Mouse (Mus musculus): ENCODE results near the gene Rnf181. TPM values are rescaled to one million over a fixed set of nuclear protein-coding genes. Genes with fewer than 3 reads are reported as not detected.

Rnf181 gene
- total RNA-seq, 2 experiments from 2014 or later: 70.4 to 73.7 TPM

DNA sequence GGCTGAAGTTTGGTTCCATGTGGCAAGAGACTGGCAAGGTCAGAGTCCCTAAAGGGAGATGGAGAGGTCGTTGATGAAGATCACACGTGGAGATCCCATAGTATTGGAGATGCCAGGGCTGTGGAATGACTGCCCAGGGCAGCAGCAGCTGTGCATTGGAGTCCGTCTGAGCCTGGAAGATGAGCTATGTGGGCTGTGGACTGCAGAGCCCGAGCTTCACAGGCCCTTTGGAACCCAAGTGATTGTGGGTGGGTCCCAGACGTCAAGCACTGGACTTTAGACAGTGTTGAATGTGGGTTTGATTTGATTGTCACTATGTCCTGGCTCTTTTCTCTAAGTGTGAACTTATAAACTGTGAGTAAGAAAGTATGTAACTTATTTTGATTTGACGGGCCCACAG lies 1.8 kb downstream of the Rnf181 start:
- DNase-seq (ENCODE audit: low spot score in 2 of 2): no peak
- intact Hi-C loops (cut with DNase I): loop anchor here (5.0 kb wide), 2 partner anchors 42 to 172 kb away; no protein-coding TSS in a partner anchor

DNA sequence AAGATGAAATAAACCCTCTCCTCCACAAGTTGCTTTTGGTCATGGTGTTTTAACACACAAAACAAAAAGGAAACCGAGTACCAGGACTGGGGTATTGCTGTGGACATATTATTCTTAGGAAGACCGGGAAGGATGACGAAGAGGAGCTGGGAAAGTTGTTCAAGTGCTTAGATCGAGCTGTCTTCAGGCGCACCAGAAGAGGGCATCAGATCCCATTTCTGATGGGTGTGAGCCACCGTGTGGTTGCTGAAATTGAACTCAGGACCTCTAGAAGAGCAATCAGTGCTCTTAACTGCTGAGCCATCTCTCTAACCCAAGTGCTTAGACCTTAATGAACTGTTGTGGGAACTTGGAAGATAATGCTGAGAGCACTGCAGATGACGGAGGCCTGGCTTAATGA lies 2.7 kb downstream of the Rnf181 start:
- no peak for DNase-seq (ENCODE audit: low spot score in 2 of 2)
- intact Hi-C loops (cut with DNase I): loop anchor here (5.0 kb wide), 2 partner anchors 43 to 173 kb away; no protein-coding TSS in a partner anchor

DNA sequence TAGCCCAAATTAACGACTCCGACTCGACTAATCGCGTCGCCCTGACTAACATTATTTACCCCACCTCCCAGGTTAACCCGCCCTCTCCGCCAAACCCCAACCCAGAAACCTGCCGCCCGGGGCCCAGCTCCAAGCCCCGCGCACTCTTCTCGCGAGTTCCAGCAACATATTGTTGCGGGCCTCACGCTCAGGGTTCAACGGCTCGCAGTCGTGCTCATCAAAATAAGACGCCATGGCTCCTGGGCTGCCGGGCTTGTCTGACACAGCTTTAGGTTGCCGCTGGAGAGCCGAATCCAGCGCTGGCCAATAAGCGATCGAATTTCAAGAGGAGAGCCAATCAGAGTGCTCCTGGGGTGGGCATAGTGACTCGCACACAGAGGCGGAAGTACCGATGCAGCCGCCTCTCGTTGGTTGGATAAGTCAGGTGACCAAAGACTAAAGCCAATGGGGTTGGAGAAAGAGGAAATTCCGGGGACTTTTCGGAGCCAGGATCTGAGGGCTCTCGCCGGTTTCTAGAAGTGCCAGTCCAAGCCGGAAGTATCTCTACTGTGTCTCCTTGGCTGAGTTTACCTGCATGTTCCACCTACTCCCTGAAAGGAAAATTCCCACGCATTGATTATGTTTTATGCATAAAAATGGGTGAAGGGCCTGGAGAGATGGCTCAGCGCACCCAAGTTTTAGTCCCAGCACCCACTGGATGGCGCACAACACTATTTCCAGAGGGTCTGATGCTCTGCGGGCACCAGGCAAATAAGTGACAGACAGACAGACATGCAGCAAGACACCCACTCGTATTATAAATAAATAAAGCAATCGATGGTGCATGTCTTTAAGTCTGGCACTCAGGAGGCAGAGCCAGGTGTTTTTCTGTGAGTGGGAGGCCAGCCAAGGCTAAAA lies 4.4 kb downstream of the Rnf181 start:
- DNase-seq (ENCODE audit: low spot score in 2 of 2): peak; percentile 95 to 99
- intact Hi-C loops (cut with DNase I): loop anchor here (5.0 kb wide), 2 partner anchors 45 to 175 kb away; no protein-coding TSS in a partner anchor

DNA sequence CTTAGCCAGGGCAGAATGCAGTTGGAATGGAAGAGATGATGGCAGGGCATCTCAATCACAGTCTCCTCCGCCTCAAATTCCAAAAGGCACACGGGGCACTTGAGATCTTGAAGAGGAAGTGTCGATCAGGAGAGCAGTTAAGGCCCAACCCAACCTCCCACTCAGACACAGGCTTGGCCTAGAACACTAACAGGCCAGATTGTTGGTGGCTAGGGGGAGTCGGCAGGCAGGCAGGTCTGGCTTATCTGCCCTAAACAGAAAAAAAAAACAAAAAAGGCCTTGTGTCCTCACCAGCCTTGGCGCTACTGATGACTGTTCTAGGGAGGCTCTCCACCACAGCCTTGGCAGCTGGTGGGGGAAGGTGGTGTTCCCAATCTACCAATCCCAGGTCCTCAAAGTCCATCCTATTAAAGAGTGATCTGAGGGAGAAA lies 5.6 kb downstream of the Rnf181 start:
- DNase-seq (ENCODE audit: low spot score in 2 of 2): no peak
- intact Hi-C loops (cut with DNase I): loop anchor here (5.0 kb wide), 2 partner anchors 46 to 176 kb away; no protein-coding TSS in a partner anchor

DNA sequence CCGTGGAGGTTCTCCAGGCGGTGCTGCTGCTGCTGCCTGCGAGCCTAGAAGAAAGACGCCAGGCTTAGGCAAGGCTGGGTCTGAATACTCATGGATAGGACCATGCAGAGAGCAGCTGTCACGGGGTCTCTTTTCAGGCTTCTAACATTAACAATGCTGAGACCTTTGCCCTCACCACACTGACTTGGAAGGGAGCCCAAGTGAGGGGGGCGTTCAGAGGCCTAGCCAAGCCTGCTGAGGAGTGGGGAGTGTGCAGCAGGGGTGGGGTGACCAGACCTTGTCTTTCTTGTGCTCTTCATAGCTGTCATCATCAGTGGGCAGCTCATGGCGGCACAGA lies 6.2 kb downstream of the Rnf181 start:
- intact Hi-C loops (cut with DNase I): loop anchor here (5.0 kb wide), 2 partner anchors 47 to 177 kb away; no protein-coding TSS in a partner anchor
- no peak for DNase-seq (ENCODE audit: low spot score in 2 of 2)

DNA sequence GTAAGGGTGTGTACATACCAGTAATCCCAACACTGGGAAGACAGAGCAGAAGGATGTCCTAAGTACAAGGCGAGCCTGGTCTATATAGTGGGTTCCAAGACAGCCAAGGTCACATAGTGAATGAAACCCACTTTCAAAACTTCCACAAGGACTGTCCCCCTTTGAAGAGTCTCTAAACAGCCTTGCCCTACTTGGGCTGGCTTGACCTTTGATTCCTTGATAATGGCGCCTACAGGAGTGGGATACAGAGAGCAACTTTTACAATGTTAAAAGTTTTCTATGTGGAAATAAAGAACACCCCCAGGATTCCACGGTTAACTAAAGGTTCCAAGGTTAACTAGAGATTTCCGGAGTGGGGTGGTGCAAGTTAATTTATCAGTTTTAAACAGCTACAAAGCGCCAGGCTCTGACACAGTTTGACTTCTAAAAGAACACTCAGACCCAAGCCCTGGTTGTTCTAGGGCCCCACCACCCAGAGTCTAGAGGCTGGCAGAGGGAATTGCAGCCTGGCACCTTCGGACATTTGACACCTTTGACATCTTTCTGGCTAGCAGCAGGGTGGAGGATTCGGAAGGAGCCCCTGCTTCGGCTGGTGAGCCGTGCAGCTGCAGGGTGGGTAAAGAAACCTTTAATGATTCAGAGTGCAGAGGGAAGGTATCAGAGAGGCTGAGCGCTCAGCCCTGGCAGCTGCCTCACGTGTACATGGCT lies 6.7 kb downstream of the Rnf181 start:
- intact Hi-C loops (cut with DNase I): loop anchor here (5.0 kb wide), 2 partner anchors 47 to 177 kb away; no protein-coding TSS in a partner anchor
- no peak for DNase-seq (ENCODE audit: low spot score in 2 of 2)

DNA sequence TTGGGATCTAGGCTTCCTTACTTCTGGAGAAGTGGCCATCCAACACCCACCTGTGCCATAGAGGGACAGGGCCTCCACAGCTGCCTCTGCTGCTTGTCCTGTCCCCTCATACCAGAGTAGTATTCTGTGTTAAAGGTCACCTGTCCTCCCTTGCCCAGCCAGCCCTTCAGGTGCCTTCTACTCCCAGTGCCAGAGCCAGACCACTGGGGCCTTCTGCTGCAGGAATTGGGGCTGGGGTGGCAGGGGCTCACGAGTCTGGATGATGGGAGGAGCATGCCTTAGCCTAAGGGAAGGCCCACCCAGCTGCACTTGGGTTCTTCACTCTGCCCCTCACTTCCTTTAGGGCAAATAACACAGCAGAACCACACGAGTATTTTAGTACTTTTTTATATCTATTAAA lies 7.4 kb downstream of the Rnf181 start:
- DNase-seq (ENCODE audit: low spot score in 2 of 2): no peak
- intact Hi-C loops (cut with DNase I): no loop called here

DNA sequence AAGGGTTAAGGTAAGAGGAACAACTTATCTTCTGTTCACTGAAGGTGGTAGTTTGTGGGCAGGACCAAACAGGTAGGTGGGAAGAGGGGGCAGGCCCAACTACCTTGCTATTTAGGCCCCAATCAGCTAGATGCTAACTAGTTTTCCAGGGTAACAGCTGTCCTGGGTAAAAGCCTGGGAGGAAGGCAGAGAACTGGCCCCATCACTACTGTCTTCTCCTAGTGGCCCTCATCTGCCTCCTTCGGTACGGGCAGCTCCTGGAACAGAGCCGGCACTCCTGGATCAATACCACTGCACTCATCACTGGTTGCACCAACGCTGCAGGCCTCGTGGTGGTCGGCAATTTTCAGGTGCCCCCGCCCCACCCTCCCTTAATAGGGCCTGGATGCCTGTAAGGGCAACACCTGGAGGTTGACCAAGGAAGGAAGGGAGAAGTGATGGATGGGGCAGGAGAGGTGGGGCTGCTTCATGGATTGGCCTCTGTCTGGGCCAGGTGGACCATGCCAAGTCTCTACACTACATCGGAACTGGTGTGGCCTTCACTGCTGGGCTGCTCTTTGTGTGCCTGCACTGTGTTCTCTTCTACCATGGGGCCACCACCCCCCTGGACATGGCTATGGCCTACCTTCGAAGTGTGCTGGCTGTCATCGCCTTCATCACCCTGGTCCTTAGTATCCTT lies 8.5 kb downstream of the Rnf181 start:
- intact Hi-C loops (cut with DNase I): no loop called here

DNA sequence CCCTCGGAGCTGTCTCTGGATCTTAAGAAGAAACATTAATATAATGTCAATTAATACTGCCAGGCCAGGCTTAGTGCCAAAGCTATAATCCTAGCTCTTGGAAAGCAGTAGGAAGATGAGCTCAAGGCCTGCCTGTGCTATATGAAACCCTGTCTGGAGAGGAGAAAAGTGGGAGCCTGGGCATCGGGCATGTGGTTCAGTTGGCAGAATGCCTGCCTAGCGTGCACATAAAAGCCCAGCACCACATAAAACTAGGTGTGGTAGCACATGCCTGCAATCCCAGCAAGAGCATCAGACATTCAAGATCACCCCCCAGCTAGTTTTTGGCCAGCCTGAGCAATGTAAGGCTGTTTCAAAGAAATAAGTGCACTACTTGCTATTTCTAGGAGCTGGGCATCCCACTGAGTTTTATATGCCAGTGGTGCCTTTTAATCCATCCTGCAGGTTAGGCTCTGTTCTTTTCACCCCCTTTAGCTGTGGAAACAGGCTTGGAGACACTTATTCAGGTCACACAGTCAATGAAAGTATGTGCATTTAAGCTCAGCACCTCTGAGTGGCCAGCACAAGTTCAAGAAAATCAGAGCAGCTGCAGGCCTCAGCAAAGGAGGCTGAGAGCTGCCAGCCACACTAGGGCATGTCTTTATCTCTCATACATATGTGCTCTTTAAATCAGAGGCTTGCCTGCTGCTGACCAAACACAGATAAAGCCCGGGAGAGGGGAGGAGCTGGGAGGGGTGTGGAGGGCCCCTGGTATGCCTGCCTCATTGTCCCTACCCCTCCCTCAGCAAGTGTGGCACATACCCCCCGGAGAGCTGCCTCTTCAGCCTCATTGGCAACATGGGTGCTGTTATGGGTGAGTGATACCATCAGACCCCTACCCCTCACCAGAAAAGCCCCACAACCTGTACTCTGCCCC lies 9.3 kb downstream of the Rnf181 start:
- no peak for DNase-seq (ENCODE audit: low spot score in 2 of 2)

More for the DNA sequence above, 8.5 kb downstream of the Rnf181 start:
- DNase-seq (ENCODE audit: low spot score in 2 of 2): no peak

DNA sequence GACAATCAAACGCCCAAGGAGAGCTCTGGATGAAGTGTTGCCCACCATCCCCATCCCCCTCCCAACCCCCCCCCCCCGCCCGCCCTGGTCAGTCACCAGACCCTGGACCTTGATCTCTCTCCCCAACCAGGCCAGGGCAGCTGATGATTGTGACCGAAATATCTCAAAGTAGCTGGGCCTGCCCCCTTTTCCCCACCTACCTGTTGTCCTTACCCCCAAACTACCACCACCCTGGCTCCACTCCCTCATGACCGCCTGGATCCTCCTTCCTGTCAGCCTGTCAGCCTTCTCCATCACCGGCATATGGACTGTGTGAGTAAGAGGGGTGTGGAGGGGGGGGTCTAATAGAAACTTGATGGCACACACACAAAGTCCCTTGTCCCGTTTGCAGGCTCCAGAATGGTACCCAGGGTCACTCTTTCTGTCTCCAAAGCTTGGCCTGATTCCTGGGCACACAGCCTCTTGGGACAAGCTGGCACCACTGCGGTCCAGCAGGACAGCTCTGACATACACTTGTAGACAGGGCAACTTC lies 10.7 kb downstream of the Rnf181 start:
- intact Hi-C loops (cut with DNase I): no loop called here
- no peak for DNase-seq (ENCODE audit: low spot score in 2 of 2)

More for the DNA sequence above, 9.3 kb downstream of the Rnf181 start:
- intact Hi-C loops (cut with DNase I): no loop called here

DNA sequence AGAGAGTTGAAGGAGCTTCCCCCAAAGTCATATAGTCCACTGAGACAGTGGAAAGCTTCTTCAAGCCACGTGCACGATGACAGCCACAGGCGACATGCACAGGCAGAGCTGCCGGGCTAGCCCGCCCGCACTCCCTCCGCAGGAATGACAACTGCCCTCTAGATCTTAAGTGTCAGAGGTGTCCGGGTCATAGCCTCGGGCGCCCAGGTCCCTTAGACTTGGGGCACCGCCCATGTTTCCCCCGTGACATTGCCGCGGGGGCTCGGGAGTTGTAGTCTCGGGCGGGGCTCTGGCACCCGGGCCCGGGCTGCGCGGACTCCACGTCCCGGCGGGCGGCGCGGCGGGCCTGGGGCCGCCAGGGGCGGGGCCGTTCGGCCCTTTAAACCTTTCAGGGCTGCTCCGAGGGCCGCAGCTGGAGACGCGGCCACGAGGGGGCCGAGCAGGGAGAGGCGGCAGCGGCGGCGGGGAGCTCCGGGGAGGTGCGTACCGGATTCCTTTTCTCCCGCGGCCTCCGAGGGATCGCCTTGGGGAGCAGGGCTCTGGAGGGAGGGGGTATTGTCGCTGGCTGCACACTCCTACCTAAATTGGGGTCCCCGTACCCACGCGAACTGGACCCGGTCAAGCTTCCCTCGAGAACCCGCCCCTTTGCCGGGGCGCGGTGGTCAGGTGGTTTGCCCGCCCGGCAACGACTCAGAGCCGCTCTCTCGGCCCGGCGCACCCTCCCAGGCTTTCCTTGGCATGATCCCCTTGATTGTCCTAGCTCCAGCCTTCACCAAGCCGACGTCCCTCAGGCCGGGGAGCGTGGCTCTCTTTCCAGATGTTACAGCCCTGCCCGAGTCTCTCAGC lies 11.5 kb downstream of the Rnf181 start, which contains the start of gene Tmem150a:
Tmem150a (plus strand) TSS at position 382 of the 846 bp plus-strand sequence.
- intact Hi-C loops (cut with DNase I): no loop called here
- peak; percentile 65 to 73 for DNase-seq (ENCODE audit: low spot score in 2 of 2)

DNA sequence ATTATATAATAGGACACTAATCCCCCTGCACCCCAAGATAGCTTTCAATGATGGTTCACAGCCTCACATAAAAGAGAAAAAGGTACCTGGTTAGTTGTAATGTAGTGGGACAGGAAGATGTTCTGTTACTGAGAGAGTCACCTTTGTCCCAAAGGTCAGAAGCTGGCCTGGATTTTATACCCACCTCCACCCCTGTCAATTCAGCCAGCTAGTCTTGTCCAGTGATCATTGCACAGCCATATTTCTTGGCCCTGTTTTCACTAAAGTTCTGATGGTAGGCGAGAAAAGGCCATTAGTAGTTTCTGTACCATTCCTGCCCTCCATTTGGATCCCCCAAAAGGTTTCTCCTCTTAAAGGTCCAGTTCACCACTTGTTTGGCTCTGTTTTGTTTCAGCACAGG lies 12.7 kb downstream of the Rnf181 start:
- DNase-seq (ENCODE audit: low spot score in 2 of 2): no peak
- intact Hi-C loops (cut with DNase I): no loop called here

DNA sequence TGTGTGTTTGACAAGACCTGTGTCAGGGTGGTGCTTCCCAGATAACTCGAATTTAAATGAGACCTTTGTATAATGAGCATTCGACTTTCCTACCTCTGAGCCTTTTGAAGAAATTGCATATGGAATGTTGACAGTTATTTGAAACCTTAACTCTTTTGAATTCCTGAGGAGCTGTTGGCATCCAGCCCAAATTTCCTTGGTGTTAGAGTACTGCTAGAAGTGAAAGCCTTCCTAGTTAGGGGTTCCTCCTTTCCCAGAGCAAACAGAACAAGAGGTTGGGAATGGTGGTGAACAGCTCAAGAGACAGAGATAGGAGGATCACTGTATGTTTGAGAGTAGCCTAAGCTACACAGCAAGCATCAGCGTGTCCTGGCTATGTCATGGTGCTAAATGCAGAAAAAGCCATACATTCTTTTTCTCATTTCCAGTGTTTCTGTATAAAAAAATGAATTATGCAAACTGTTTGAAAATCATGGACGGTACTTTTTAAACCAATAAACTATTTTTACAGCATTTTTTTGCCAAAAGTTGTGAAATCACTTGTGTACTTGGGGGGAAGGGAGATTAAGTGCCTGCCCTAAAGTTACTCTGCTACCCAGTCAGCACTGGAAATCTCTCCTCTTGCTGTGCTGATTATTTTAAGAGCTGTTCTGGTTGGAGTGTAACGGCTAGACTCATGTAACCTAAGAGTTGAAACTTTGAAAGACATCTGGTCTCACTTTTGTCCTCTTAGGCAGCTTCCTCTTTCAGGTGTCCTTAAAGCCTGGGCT lies 13.9 kb downstream of the Rnf181 start:
- no peak for DNase-seq (ENCODE audit: low spot score in 2 of 2)
- intact Hi-C loops (cut with DNase I): no loop called here

DNA sequence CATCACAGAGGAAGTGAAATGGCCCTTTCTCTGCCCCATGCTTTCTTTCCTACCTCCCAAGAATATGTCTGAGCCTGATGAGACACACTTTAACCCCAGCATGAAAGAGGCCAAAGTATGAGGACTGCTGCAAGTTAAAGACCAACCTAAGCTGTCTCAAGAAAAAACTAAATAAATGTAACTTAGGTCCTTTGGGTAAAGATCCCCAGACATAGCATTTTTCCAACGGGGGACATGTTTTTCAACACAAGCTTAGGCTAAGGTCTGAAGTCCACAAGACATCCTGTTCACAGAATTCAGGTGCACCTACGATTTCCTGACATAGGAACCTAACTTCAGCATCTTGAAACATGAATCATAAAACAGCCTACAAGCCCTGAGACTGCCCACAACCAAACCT lies 16.5 kb downstream of the Rnf181 start:
- intact Hi-C loops (cut with DNase I): no loop called here
- no peak for DNase-seq (ENCODE audit: low spot score in 2 of 2)

DNA sequence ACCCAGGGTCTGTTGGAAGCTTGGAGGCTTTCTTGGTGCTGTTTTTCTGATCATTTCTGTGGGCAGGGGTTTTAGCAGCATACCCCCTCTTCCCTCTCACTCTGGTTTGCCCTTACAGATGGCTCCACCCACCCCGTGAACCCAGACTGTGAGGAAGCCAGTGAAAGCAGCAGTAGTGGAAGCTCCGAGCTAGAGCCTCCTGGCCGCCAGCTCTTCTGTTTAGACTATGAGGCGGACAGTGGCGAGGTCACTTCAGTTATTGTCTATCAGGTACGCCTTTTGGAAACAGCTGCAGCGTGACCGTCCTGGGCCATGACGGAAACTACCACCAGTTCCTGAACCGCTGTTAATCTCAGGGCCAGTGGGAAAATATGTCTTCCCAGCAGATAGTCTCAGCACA lies 18.3 kb downstream of the Rnf181 start:
- intact Hi-C loops (cut with DNase I): loop anchor here (10.0 kb wide), 1 partner anchor 444 kb away; the partner anchor contains the start of genes Polr1a and Ptcd3
- DNase-seq (ENCODE audit: low spot score in 2 of 2): no peak

DNA sequence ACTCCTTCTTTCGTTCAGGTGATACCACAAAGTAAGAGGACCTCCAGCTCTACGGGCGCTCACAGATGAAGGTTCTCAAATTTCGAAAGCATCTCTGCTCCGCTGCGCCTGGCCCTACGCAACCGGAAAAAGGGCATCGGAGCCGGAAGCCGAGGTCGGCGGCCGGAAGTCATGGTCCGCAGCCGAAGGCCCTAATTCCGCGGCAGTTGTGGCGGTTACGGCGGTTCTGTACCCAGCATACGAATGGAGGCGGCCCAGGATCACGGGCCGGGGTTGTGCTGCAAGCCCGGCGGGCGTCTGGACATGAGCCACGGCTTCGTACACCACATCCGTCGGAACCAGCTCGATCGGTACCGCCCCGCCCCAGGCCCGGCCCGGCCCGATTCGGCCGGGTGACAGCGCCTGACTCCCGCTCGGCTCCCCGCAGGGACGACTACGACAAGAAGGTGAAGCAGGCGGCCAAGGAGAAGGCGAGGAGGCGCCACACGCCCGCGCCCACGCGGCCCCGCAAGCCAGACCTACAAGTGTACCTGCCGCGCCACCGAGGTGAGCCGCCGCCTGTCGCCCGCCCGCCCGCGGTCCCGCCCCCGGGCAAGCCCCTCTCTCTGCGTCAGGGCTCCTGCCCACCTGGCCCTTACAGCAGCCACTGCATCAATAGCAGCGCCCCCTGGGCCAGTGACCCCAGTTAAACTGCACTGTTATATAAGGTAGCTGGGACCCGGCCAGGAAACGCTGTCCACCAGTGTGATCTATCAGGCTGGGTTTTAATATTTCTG lies 19.4 kb downstream of the Rnf181 start, which contains the start of gene 0610030E20Rik:
0610030E20Rik (plus strand) TSS at position 152 of the 776 bp plus-strand sequence.
- intact Hi-C loops (cut with DNase I): loop anchor here (10.0 kb wide), 1 partner anchor 443 kb away; the partner anchor contains the start of genes Polr1a and Ptcd3
- DNase-seq (ENCODE audit: low spot score in 2 of 2): peak in 1 of 2 experiments; percentile 72
